Mouse (Mus musculus) liver, adult (tissue): ENCODE measurements at regions not wholly inside any gene's neighbourhood (a gene's known extent, or its start where the extent isn't known, plus 50 kb on each side); places are given as distances from the start of the nearest gene placed in this dataset.

ENCODE experiments used
- GATA4 ChIP-seq: IDR thresholded peaks from 2 replicates; pipeline ENCODE4 v1.6.1; 2014; ENCODE audit warnings: mild to moderate bottlenecking, low read length; ENCODE audit not compliant: insufficient replicate concordance

- TF ChIP-seq GATA4: no peak
These were observed 458.4 kb upstream of the Lmcd1 start for GRCm38 (mm10) chr6:111815150-111815549.

DNA sequence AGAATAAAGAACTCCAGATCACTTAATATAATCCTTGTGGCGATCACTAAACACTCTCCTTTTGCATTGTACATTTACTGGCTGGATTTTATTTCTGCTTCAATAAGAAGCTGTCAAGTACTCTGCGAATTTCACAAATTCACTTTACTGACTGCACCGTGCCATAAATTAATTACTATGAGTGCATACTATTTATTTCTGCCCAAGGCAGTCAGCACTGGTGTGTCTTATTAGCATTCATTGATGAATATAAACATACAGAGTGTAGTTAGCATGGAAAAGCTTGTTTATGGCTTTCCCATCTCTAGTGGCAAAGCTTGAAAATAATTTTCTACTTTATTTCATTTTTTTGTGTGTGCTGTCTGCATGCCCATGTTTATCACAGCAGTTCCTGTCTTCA is 453.3 kb upstream of the Lmcd1 start:
- no peak for TF ChIP-seq GATA4

GRCm38 (mm10) chr6:111844321-111844835 is 429.2 kb upstream of the Lmcd1 start:
- TF ChIP-seq GATA4: no peak

- TF ChIP-seq GATA4: no peak; the same call in 1 of the 2 replicates
These were observed 407.4 kb upstream of the Lmcd1 start for GRCm38 (mm10) chr6:111866101-111866598.

GRCm38 (mm10) chr6:111882557-111882956 is 391.0 kb upstream of the Lmcd1 start:
- TF ChIP-seq GATA4: no peak

- TF ChIP-seq GATA4: no peak
These were observed 389.6 kb upstream of the Lmcd1 start for GRCm38 (mm10) chr6:111883946-111884345.

- TF ChIP-seq GATA4: no peak
These were observed 361.6 kb upstream of the Lmcd1 start for GRCm38 (mm10) chr6:111911997-111912396.

DNA sequence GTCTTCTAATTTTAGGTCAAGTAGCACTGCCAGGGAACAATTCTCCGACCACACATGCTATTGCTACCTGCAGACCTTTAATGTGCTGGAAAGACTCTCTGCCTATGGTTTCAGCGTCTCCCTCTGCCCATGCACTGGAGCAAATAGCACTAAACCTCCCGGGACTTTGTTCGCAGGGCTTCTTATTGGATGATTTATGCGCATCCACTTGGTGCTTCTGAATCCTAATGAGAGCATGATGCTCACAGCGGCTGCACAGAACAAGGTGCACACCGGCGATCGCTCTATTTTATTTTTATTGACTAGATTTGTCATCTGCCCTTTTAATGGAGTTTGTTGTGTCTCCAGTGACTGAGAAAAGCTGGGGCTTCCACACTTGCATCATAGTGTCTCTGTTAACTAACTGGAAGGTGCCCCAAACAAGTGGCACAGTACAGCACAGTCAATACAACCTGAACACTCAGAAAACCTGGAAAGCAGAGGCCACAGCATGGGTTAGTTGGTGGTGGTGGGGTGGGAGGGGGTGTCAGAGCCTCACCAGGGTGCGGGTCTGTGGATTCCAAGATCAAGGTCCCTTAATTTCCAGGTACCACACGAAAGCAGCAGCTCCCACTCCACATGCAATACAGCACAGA is 359.7 kb upstream of the Lmcd1 start:
- TF ChIP-seq GATA4: no peak

- TF ChIP-seq GATA4: no peak
These were observed 356.3 kb upstream of the Lmcd1 start for GRCm38 (mm10) chr6:111917248-111917721.

DNA sequence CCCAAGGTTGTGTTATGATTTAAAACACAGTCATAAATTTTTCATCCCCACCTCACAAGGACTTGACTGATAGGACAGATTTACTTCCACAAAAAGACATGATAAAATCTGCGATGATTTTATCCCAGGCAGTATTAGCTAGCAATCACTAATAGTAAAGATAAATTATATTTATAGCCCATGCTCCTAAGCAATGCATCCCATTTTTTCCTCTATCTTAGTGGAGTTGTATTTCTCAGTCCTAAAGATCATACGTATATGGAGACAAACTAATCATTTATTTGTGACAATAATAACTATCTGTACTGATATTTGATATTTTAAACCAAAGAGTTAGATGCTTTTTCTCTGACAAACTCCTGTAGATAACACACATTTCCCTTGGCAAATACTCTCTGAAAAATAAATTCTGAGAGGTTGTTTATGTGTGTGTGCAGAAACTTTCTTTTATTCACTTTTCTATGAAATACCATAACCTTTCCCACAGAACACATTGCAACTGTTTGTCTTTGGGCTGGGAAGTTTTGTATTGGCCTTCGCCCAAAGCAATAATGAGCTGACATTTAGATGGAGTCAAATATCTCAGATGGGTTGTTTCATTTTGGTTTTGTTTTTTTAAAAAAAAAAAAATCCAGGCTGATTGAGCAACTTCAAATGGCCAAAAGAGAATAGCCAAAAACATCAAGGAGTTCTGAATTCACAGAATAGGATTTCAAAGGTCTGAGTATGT is 355.5 kb upstream of the Lmcd1 start:
- no peak for TF ChIP-seq GATA4

GRCm38 (mm10) chr6:111932596-111932995 is 341.0 kb upstream of the Lmcd1 start:
- no peak for TF ChIP-seq GATA4

DNA sequence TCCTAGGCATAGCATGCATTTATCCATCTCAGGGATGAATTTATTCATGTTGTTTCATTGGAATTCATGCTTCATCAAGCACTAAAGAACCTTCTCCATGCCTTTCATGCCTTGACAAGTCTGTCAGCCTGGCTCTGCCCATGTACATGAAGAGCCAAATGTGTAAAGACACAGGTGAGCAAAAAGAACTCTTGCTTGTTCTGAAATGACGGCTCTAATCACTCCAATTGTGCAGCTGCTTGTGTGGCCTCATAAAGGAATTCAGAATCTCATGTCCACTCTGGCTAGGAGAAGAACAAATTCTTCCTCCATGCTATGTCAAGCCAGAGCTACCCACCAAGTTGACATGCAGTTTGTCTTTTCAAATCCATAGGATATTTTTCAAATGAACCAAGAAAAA is 319.2 kb upstream of the Lmcd1 start:
- no peak for TF ChIP-seq GATA4

- no peak for TF ChIP-seq GATA4
These were observed 307.8 kb upstream of the Lmcd1 start for GRCm38 (mm10) chr6:111965766-111966165.

DNA sequence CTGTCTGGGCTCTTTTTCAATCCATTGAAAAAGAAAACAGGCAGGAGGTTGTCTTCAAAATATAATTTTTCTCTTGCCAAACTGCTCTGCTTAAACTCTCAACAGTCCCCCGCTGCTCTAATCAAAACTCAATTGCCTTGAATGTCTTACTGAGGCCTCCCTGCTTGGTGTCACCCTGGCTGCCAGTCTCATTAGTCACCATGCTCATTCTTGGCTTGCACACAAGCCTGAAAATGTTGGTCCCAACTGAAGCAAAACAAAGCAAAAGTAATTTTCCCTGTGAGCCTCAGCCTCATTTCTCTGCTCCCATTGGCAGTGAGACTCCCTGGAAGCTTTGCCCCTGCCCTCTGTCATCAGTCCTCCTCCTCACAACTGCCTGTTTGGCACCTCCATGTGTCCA is 288.1 kb upstream of the Lmcd1 start:
- no peak for TF ChIP-seq GATA4

DNA sequence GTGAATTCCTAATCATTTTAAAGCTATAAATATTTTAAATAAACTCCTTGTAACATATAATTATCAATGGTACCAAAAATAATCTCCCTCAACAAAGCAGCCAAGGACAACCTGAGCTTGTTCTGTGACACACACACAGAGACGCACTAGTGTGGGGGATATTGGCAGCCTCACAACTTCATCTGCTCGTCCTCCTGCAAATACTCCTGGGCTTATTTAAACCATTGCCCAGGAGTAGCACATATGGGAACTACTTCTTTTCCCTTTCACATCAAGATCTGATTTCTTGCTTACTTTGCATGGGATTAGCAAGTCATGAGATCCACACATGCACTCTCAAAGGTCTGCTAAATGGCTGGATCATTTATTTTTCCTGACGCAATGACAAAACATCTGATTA is 277.7 kb upstream of the Lmcd1 start:
- TF ChIP-seq GATA4: no peak

GRCm38 (mm10) chr6:112003784-112004471 is 269.6 kb upstream of the Lmcd1 start:
- TF ChIP-seq GATA4: no peak
